Mouse (Mus musculus): ENCODE measurements at regions not wholly inside any gene's neighbourhood (a gene's known extent, or its start where the extent isn't known, plus 50 kb on each side); places are given as distances from the start of the nearest gene placed in this dataset.

DNA sequence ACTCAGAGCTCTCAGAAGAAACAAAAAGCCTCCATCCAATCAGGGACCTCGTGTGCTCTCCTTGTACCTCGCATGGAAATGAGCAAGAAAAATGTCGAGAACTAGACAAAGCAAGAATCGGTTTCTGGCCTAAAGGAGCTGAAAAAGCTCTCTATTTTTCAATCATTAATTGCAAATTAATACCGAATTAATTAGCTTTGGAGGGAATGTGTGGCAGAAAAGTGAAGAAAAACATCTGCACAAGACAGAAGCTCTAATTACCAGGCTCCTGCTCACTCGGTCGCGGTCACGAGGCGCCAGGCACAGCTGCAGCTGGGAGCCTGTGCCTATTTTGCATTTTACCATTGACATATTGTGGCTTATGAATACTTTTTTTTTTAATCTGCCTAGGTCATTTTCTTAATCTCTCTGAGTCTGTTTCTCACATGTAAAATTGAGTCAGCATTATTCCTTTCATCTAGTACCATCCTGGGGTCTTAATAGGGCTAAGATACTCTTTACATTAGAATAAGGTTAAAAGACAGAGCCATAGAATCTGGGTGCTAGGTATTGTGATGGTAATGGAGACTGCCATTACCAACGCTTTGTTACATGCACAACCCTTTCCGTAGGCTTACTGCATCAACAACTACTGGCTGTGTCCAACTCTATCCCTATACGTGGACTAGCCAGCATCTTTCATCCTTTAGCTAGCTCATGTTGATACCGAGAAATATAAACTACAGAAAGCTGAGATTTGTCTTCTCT, 109.8 kb upstream of the Zc3h12c start:
- no peak for TF ChIP-seq CTCF (IDR thresholded peaks at IDR 0.05; ENCODE audit: low read depth)
- no peak for TF ChIP-seq EP300 (IDR thresholded peaks at IDR 0.05; ENCODE audit: low read depth)

Measured in heart, postnatal 0 days (tissue).